Mouse (Mus musculus): Measurements from ENCODE around the gene Baz2b. TPM values are rescaled to one million over a fixed set of nuclear protein-coding genes. Genes with fewer than 3 reads are reported as not detected.

The Baz2b gene
- total RNA-seq, 2 experiments from 2014 or later = 55.3 to 56.7 TPM

DNA sequence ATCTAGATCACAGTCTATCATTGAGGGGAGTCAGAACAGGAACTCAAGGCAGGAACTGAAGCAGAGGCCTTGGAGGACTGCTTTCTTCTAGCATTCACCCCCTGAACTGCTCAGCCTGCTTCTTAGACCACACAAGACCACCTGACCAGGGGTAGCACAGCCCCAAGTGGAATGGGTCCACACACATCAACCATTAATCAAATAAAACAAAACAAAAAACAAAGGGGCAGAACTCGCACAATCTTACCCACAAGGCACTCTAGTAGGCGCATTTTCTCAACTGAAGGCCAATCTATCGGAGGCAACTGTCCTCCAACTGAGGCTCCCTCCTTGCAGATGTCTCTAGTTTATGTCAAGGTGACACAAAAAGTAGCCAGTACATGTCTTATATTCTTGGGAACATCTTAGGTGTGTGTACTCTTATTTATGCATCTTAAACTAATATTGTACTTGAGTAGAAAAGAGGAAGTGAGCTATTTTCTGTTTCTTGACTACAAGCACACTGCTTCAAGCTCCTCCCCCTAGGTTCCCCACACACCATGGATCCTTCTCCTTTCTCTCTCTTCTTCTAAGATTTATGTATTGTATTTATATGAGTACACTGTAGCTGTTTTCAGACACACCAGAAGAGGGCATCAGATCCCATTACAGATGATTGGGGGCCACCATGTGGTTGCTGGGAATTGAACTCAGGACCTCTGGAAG lies 189.9 kb downstream of the Baz2b start:
- DNase-seq (ENCODE audit: low spot score in 2 of 2) = no peak

DNA sequence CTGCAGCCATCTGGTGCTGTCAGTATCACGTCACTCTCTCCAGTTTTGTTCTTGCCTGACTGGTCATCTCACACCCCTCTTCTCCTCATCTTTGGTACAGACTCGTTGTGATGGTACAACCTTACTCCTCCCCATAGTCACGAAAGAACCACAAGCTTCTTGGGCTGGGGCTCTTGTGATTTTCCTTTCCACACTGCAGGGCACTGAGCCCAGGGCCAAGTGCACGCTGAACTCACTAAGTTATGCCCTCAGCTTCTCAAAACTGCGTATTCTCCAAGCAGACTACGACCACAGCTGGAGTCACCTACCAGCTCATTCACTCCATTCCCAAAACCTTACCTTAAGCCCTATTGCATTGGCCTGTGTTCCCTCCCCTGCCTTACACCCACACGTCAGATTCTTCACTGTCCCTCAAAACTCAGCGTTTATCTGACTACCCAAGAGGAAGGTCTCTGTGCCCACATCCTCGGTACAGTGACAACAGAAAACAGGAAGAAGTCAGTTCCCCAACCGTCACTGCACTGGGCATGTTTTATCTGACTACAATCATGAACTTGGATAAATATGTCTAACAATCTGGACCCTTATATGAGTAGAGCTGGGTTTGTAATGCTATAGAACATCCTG lies 190.7 kb downstream of the Baz2b start:
- DNase-seq (ENCODE audit: low spot score in 2 of 2) = no peak

DNA sequence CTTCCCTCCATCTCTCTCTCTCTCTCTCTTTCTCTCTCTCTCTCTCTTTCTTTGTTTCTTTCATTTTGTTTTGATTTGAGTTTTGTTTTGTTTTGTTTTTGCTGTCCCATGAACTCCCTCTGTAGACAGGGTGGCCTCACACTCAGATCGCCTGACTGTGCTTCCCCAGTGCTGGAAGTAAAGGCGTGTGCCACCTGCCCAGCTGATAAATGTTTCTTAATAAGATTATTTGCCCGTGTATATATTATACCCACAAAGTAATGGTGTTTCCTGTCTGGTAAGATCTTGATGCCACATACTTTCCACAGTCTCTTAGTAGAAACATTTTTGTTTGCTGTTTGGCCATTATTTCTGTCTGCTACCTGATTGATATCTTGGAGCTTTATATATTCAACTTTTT lies 198.1 kb downstream of the Baz2b start:
- no peak for DNase-seq (ENCODE audit: low spot score in 2 of 2)

GRCm38 (mm10) chr2:60003665-60004045 lies 206.0 kb downstream of the Baz2b start:
- DNase-seq (ENCODE audit: low spot score in 2 of 2) = no peak

DNA sequence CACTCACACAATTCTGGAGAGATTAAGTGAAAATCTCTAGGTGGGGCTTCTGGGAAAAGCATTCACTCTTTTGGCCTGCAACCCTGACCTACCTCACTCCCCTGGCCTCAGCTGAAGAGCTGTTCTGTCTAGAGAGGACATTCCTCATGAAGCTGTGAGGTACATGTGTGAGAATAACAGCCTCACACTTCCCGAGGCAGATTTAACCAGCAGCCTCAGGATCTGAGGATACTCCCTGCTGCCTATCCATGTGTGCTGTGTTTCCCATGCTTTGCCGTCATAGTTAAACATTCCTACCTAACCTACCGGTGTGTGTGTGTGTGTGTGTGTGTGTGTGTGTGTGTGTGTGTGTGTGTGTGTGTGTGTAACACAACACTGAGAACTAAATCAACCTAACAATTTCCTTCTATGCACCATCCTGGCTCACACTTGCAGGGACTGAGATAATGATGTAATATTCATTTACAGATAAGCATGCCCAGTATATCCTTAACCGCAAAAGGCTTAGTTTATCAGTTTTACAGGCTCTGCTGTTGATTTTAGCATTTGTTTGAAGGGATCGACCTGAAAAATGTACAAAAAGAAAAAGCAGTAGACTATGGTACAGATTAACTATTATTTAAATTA lies 206.5 kb downstream of the Baz2b start:
- no peak for DNase-seq (ENCODE audit: low spot score in 2 of 2)

DNA sequence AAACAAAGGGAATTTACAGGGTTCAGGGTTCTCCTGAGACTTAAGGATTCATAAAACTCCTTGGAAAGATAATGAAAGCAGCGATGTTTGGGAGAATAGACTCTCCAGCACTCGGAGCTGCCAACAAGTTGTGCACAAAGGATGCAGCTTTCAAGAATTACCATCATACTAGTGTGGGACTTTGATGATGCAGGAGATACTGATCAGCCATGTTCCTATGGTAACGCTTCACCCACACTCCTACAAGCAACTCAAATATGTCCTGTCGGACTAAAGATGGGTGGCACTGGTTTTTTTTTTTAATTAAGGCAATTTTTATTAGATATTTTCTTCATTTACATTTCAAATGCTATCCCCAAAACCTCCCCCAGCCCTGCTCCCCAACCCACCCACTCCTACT lies 209.4 kb downstream of the Baz2b start:
- no peak for DNase-seq (ENCODE audit: low spot score in 2 of 2)

GRCm38 (mm10) chr2:59997479-59998228 lies 212.0 kb downstream of the Baz2b start:
- no peak for DNase-seq (ENCODE audit: low spot score in 2 of 2)

DNA sequence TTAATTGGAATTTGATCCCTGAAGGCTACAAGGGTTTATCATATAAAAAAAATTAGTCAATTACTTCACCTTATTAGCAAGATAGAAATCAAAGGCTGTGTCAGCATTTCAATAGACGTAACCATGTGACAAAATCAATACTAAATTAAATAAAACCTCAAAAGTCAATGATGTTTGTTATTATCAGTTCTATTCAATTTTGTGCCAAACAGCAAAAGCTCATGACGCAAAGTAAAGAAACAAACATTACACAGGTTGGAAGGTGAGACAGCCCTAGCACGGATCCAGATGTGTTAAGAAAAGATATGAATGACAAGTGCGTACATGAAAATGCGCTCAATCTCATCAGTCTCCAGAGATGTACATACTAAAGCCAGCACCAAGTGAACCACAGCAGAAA lies 212.7 kb downstream of the Baz2b start:
- no peak for DNase-seq (ENCODE audit: low spot score in 2 of 2)

DNA sequence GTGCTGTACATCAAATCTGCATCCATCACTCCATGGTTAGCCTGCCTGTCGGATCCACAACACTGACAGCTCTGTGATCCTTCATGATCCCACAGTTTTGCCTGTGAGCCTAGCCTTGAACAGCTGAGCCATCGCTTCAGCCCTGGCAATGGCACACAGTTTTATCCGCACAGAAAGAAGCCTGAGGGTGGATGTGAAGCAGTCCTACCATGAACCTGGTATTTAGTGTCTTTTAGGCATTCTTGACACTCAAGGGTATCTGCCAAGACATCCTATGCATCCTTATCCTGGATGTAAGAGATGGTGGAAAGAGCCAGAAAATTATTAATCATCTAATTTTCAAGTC lies 216.5 kb downstream of the Baz2b start:
- no peak for DNase-seq (ENCODE audit: low spot score in 2 of 2)

GRCm38 (mm10) chr2:59992488-59993189 lies 217.0 kb downstream of the Baz2b start:
- DNase-seq (ENCODE audit: low spot score in 2 of 2) = no peak

DNA sequence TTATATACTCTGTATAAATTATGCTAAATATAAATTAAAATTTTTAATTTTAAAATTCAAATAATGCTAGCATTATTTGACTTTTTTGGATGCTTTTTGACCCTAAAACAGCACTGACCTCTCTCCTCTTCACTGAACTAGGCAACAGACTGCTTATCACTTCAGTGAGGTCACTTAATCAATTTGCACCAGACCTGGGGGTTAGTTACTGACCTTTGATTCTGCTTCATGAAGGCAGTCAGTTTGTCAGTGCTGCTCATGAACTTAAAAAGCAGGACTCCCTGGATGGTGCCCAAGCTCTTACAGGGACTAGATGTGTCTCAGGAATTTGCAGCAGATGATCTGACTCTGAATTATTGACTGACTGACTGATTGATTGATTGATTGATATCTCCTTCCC lies 217.9 kb downstream of the Baz2b start:
- DNase-seq (ENCODE audit: low spot score in 2 of 2) = no peak

- no peak for DNase-seq (ENCODE audit: low spot score in 2 of 2)
These were observed 222.1 kb downstream of the Baz2b start for GRCm38 (mm10) chr2:59987521-59987920.

- no peak for DNase-seq (ENCODE audit: low spot score in 2 of 2)
These were observed 230.0 kb downstream of the Baz2b start for GRCm38 (mm10) chr2:59979488-59980220.

- no peak for DNase-seq (ENCODE audit: low spot score in 2 of 2)
These were observed 233.0 kb downstream of the Baz2b start for GRCm38 (mm10) chr2:59976680-59977079.

- DNase-seq (ENCODE audit: low spot score in 2 of 2) = no peak
These were observed 233.9 kb downstream of the Baz2b start for GRCm38 (mm10) chr2:59975772-59976171.

- no peak for DNase-seq (ENCODE audit: low spot score in 2 of 2)
These were observed 235.7 kb downstream of the Baz2b start for GRCm38 (mm10) chr2:59973962-59974361.

DNA sequence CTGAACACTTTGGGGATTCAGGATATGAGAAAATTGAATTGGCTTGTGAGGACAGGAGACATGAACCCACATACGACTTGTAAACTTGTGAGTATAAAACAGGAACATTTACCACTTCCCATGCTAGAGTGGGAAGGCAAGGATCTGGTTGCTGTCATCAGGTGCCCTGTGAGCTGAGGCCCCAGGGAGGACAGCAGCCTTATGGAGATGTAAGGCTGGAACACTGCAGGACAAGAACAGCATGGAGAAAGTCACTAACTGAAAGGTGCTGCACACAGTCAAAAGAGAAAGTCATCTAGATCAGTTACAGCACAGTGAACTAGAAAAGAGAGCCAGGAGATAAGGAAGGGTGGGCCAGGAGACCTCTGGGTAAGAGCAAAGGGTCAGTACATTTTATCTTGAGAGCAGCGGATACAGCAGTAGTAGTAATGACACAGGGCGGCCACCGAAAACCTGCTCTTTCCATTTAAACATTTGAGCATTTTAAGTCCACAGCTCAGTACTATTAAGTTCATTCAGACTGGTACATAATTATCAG lies 236.5 kb downstream of the Baz2b start:
- no peak for DNase-seq (ENCODE audit: low spot score in 2 of 2)

- DNase-seq (ENCODE audit: low spot score in 2 of 2) = no peak
These were observed 239.1 kb downstream of the Baz2b start for GRCm38 (mm10) chr2:59970511-59970910.

GRCm38 (mm10) chr2:59969099-59969498 lies 240.5 kb downstream of the Baz2b start:
- DNase-seq (ENCODE audit: low spot score in 2 of 2) = no peak

DNA sequence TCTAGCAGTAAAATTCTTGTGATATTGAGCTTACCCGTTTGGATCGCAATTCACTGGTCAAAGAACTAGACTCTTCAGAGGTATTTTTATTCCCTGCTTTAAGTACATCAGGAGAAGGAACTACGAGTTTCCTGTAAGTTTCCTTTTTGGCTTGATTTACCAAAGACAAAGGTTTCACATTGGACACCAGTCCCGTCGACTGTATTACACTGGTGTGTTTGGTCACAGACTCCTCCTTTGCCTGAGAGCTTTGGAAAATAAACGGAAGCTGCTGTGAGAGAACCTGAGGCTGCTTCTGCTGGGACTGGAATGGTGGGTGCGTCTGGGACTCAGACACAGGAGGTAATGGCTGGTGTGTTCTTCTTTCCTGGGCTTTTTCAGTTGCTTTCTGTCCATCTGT lies 241.0 kb downstream of the Baz2b start:
- DNase-seq (ENCODE audit: low spot score in 2 of 2) = no peak
